Mouse (Mus musculus) heart, embryonic 14.5 days (tissue): ENCODE measurements around the gene Cobl. TPM values are rescaled to one million over a fixed set of nuclear protein-coding genes. Genes with fewer than 3 reads are reported as not detected.

Source experiments
- ATAC-seq: fragments of 200-750 bp; cut with Nextera tagmentation; 2 replicates; pipeline ENCODE4 v1.8.0; 2017; ENCODE audit warnings: low read depth, moderate TSS enrichment; ENCODE audit not compliant: insufficient number of reproducible peaks, insufficient read depth, low FRiP score
- H3K27ac ChIP-seq, 2 experiments: fragments of 200-500 bp in 1 of 2; fragments of 300-500 bp in 1 of 2; sonication (generic) in 1 of 2; replicated peaks in 1 of 2; 2 replicates each; pipeline ENCODE4 v1.5.1; 2012 to 2014; ENCODE audit warnings: low read depth in 2 of 2, low read length in 2 of 2, control low read depth in 1 of 2, mild to moderate bottlenecking in 1 of 2, mixed read lengths in 1 of 2; ENCODE audit not compliant: control insufficient read depth in 1 of 2, insufficient read depth in 1 of 2
- H3K27me3 ChIP-seq: fragments of 300-500 bp; sonication (generic); 2 replicates; pipeline ENCODE4 v1.6.1; 2014; ENCODE audit warnings: mild to moderate bottlenecking, low read length, control low read depth; ENCODE audit not compliant: control insufficient read depth, insufficient read depth
- H3K36me3 ChIP-seq: fragments of 300-500 bp; sonication (generic); 2 replicates; pipeline ENCODE4 v1.6.1; 2014; ENCODE audit warnings: mild to moderate bottlenecking, control low read depth, low read length, mixed read lengths; ENCODE audit not compliant: control insufficient read depth, insufficient read depth
- H3K4me1 ChIP-seq, 2 experiments: fragments of 200-500 bp in 1 of 2; fragments of 300-500 bp in 1 of 2; sonication (generic) in 1 of 2; 2 replicates each; pipeline ENCODE4 v1.6.1; 2012 to 2014; ENCODE audit warnings: low read length in 2 of 2, control low read depth in 1 of 2, mixed read lengths in 1 of 2; ENCODE audit not compliant: control insufficient read depth in 2 of 2, insufficient read depth in 2 of 2
- H3K4me2 ChIP-seq: fragments of 300-500 bp; sonication (generic); 2 replicates; pipeline ENCODE4 v1.6.1; 2014; ENCODE audit warnings: mild to moderate bottlenecking, low read length
- H3K4me3 ChIP-seq, 2 experiments: fragments of 200-500 bp in 1 of 2; fragments of 300-500 bp in 1 of 2; sonication (generic) in 1 of 2; 2 replicates each; pipeline ENCODE4 v1.5.1; 2012 to 2014; ENCODE audit warnings: low read length in 2 of 2, mild to moderate bottlenecking in 2 of 2, control low read depth in 1 of 2, low read depth in 1 of 2, moderate library complexity in 1 of 2; ENCODE audit not compliant: control insufficient read depth in 1 of 2, insufficient read depth in 1 of 2
- H3K9ac ChIP-seq: fragments of 300-500 bp; sonication (generic); 2 replicates; pipeline ENCODE4 v1.6.1; 2014; ENCODE audit warnings: mild to moderate bottlenecking, low read length
- H3K9me3 ChIP-seq: fragments of 300-500 bp; sonication (generic); 2 replicates; pipeline ENCODE4 v1.6.1; 2016; ENCODE audit warnings: low read length, control low read depth; ENCODE audit not compliant: control insufficient read depth
- WGBS: fragments of 180-500 bp; shearing (Covaris S2); extraction: QIAGEN DNeasy Blood & Tissue Kit; methylation state at CpG from one replicate; pipeline ENCODE4 v1.1.7; 2014; 5-methylcytosine and 5-hydroxymethylcytosine counted together
- polyA plus RNA-seq: library from polyadenylated mRNA; unstranded; fragments of >200 nt; fragmentation: Nextera tagmentation; extraction: Ambion mirVana; gene quantifications from 2 replicates; pipeline ENCODE4 v1.2.1, GENCODE M21; 2014

Cobl gene
- polyA plus RNA-seq, 1 experiment from 2014 or later = 46.4 TPM

DNA sequence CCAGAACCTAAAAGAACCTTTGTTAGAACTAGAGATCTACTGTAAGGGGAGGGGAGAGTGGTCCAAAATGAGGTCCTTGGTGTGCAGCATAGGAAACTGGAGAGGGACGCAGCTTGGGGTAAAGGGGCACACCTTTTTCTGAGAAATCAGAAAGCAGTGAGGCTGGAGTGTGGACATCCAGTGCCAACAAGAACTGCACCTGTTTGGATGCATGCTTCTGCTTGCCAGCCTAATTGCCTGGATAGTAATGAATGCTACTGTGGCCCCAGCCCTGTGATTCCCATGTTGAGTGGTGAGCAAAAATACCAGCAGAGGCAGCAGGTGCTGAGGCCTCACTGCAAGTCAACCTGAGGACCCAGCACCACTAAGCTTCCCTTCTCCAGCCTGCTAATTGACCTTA lies 469 bp upstream of the Cobl start:
- Histone ChIP-seq H3K9me3 (no peaks in the 10 kb centered on the region), H3K27ac (no peak overlapping the region), H3K36me3 (no peaks in the 10 kb centered on the region), H3K4me1 (peaks cover 4 to 7% of the 10 kb centered on the region in 2 experiments; a peak in 3 of 4 replicates), H3K27me3 (peaks cover 7% of the 10 kb centered on the region), H3K9ac (peak overlapping the region; percentile 67), H3K4me2 (peak overlapping the region; percentile 73), H3K4me3 (peak overlapping the region; percentile 62 to 78)
- 32% methylated on average over 1 of the region's 1 CpGs for WGBS
- no peak for ATAC-seq

- peaks cover 7 to 8% of the 10 kb centered on the region in 2 experiments for H3K4me1 ChIP-seq
- H3K4me3 ChIP-seq = peak overlapping the region; percentile 62 to 78; a peak in 3 of 4 replicates
- H3K4me2 ChIP-seq = peak overlapping the region; percentile 73
- no peak for ATAC-seq
- peak overlapping the region; percentile 67; the same call in 1 of the 2 replicates for H3K9ac ChIP-seq
- H3K36me3 ChIP-seq = no peaks in the 10 kb centered on the region
- no peak overlapping the region for H3K27ac ChIP-seq
- WGBS = 71% methylated on average over 13 of the region's 13 CpGs
- no peaks in the 10 kb centered on the region for H3K9me3 ChIP-seq
- peaks cover 7% of the 10 kb centered on the region for H3K27me3 ChIP-seq
These were observed 1.1 kb downstream of the Cobl start for GRCm38 (mm10) chr11:12463615-12464170.

- Histone ChIP-seq H3K4me3 (no peak overlapping the region), H3K27me3 (peaks cover 7% of the 10 kb centered on the region), H3K9ac (no peak overlapping the region), H3K4me2 (no peak overlapping the region), H3K4me1 (peaks cover 10 to 15% of the 10 kb centered on the region in 2 experiments), H3K27ac (no peak overlapping the region), H3K36me3 (no peaks in the 10 kb centered on the region), H3K9me3 (no peaks in the 10 kb centered on the region)
- WGBS = 76% methylated on average over 7 of the region's 7 CpGs
- no peak for ATAC-seq
These were observed 4.8 kb downstream of the Cobl start for GRCm38 (mm10) chr11:12459781-12460581.

- H3K36me3 ChIP-seq = no peaks in the 10 kb centered on the region
- H3K27ac ChIP-seq = no peak overlapping the region
- ATAC-seq = no peak
- no peak overlapping the region for H3K9ac ChIP-seq
- H3K4me1 ChIP-seq = peaks cover 6 to 10% of the 10 kb centered on the region in 2 experiments
- peaks cover 3% of the 10 kb centered on the region for H3K27me3 ChIP-seq
- no peak overlapping the region for H3K4me2 ChIP-seq
- no peaks in the 10 kb centered on the region for H3K9me3 ChIP-seq
- WGBS = 60% methylated on average over 3 of the region's 3 CpGs
- H3K4me3 ChIP-seq = no peak overlapping the region
These were observed 5.9 kb downstream of the Cobl start for GRCm38 (mm10) chr11:12458814-12459213.

DNA sequence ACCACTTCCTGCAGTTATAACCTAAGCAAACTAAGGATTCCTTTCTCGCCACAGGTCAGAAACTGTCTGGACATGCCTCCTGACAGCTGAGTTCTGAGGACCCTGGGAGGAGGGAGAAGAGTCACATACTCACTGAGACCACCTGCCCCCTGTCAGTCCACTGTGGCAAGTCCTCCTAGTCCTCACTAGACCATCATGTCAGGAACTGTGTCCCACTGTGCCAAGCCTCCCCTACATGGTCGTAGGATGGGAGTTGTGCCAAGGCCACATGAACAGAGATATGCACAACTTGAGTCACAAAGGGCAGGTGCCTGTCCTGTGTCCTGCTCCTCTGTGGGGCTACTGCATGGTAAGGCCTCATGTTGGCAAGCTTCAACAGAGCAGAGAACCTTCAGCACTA lies 6.4 kb downstream of the Cobl start:
- H3K27me3 ChIP-seq = no peaks in the 10 kb centered on the region; the same call in 1 of the 2 replicates
- H3K4me3 ChIP-seq = no peak overlapping the region
- H3K9me3 ChIP-seq = no peaks in the 10 kb centered on the region
- H3K9ac ChIP-seq = no peak overlapping the region
- WGBS = 64% methylated on average over 2 of the region's 2 CpGs
- peak; percentile 61 for ATAC-seq
- 0 out of 4 replicates have a peak overlapping the region, but pooled peaks of 1 of the 2 experiments have one; percentile 9 for H3K27ac ChIP-seq
- H3K36me3 ChIP-seq = no peaks in the 10 kb centered on the region
- H3K4me2 ChIP-seq = no peak overlapping the region
- H3K4me1 ChIP-seq = peaks cover 6 to 8% of the 10 kb centered on the region in 2 experiments

DNA sequence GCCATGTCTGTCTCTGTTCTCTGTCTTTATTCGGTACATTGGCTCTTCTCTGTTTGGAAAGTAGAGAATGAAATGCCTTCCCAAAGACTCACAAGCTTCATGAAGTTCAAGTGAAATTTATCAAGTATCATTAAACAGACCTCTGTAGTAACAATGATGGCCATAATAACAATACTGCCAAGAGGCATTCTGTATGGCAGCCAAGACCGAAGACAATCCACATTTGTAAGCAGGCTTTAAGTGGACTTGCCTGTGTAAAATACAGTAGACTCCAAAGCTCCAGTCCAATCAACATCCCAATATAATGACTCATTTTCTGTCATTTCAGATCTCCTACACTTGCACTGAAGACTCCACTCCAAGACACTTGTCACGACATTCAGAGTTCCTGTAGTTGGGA lies 16.7 kb downstream of the Cobl start:
- Histone ChIP-seq H3K36me3 (no peaks in the 10 kb centered on the region), H3K9ac (no peak overlapping the region), H3K27ac (no peak overlapping the region), H3K27me3 (no peaks in the 10 kb centered on the region), H3K4me1 (peaks cover 0 to 2% of the 10 kb centered on the region in 2 experiments; a peak in 1 of 4 replicates), H3K9me3 (no peaks in the 10 kb centered on the region), H3K4me2 (no peak overlapping the region), H3K4me3 (no peak overlapping the region)
- ATAC-seq = no peak
- 78% methylated on average over 3 of the region's 3 CpGs for WGBS

- ATAC-seq = no peak
- H3K27ac ChIP-seq = no peak overlapping the region
- no peak overlapping the region for H3K4me3 ChIP-seq
- no peaks in the 10 kb centered on the region for H3K9me3 ChIP-seq
- no peak overlapping the region for H3K9ac ChIP-seq
- 88% methylated on average over 2 of the region's 2 CpGs for WGBS
- peaks cover 0 to 2% of the 10 kb centered on the region in 2 experiments; a peak in 1 of 4 replicates for H3K4me1 ChIP-seq
- H3K27me3 ChIP-seq = no peaks in the 10 kb centered on the region
- H3K4me2 ChIP-seq = no peak overlapping the region
- no peaks in the 10 kb centered on the region for H3K36me3 ChIP-seq
These were observed 19.5 kb downstream of the Cobl start for GRCm38 (mm10) chr11:12445222-12445621.
